Mouse (Mus musculus): Measurements from ENCODE around the gene Pi4k2a.
"Not testable (repeated sequence)": the region's sequence is repeated elsewhere in the genome, so short reads cannot be mapped to it uniquely, and the experiment has no call there.

Gene Pi4k2a

GRCm38 (mm10) chr19:42080469-42080868 lies 9.8 kb upstream of the Pi4k2a start:
- DNase-seq (ENCODE audit: low spot score): no peak

GRCm38 (mm10) chr19:42081613-42082012 lies 8.7 kb upstream of the Pi4k2a start:
- not testable (repeated sequence) for DNase-seq (ENCODE audit: low spot score)

DNA sequence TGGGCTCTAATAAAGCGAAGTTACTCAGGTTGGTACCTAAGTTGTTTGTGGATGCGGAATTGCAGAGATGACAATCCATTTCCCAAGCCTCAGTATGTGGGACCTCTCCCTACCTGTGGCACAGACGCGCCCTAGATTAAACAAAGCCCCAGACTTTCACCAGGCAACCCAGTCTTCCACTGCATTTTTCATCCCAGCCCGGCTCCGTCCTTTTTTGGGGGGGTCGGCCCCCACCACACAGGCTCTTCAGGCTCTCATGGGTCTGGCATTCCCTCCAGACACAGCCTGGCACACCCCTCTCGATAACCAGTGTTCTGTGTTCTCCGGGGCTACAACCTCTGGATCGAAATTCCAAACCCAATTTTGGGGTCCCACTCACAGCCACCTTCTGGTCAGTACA lies 4.6 kb upstream of the Pi4k2a start:
- no peak for DNase-seq (ENCODE audit: low spot score)

DNA sequence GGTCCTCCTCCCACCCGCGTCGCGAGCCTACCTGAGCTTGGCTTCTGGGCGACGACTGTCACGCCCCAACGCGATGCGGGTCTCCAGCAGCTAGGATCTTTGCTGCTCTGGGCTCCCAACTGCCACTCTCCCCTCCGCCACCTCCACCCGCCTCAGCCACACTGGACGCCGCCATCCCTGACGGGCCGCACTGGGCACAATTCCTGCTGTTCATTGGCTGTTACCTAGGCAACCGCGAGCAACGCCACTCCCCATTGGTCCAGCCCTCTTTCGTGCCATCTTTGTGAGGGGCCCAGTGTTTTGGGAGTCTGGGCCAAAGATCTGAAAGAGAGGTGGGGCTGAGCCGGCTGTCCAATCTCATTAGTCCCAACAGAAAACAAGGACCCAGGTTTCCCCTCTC lies 4.1 kb upstream of the Pi4k2a start, which contains the start of gene Morn4:
Gene Morn4, minus strand, starts transcription at position 192 of the 400 bp plus-strand sequence.
- peak; percentile 82 for DNase-seq (ENCODE audit: low spot score)

DNA sequence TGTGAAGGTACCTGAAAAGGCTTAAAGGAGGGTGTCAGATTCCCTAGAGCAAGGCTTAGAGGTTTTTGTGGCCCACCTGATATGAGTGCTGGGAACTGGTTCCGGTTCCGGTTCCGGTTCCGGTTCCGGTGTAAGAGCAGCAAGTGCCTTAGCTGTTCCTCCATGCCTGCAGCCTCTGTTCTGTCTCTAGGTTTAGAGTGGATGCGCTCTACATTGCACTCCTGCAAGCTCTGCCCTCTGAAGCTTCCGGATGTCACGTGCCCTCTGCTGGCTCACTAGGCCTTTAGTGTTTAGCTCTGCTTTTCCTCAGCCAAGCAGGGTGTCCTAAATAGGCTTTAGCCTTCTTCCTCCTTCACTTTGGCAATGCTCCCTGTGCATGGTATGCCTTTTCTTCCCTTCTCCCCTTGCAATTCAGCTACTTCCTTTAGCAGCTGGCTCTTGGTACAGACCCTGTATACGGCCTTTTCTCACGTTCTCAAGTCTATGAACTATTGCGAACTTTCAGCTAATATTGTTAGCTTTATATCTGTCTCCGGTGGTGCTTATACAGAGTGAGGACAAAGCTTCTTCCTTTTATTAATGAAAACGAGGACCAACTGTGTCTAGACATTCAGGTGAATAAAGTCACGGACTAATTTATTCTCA lies 1.0 kb upstream of the Pi4k2a start:
- DNase-seq (ENCODE audit: low spot score): peak; percentile 67

DNA sequence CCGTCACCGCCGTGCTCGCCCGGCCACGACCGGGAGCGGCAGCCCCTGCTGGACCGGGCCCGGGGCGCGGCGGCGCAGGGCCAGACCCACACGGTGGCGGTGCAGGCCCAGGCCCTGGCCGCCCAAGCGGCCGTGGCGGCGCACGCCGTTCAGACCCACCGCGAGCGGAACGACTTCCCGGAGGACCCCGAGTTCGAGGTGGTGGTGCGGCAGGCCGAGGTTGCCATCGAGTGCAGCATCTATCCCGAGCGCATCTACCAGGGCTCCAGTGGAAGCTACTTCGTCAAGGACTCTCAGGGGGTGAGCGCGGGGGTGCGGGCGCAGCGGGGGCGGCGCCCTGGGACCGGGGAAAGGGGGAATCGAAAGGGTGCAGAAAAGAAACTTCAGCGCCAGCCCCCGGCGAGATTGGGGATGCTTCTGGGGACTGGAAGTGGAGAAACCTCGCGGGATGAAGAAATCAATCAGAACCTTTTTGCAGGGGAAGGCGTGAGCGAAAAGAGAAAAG lies 419 bp downstream of the Pi4k2a start:
- DNase-seq (ENCODE audit: low spot score): no peak

DNA sequence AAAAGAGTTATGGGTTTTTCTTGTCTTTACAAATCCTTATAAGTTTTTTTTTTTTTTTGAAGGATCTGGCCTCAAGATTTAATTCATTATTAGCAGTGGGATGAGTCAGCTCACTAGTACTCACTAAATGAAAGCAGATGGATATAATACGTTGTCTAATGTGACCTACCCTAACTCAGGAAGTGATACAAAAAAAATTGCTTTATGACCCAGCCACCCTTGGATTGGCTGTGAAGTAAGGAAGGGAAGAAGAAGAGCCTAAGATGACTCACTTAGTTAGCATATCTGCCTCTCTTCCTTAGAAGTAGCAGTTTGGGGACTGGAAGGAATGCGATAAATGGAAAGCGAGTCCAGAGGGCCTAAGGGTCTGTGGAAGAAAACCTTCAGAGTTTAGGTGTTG lies 9.1 kb downstream of the Pi4k2a start:
- DNase-seq (ENCODE audit: low spot score): no peak

GRCm38 (mm10) chr19:42104681-42105080 lies 14.4 kb downstream of the Pi4k2a start:
- no peak for DNase-seq (ENCODE audit: low spot score)

- DNase-seq (ENCODE audit: low spot score): no peak
These were observed 25.6 kb downstream of the Pi4k2a start for GRCm38 (mm10) chr19:42115783-42116335.

GRCm38 (mm10) chr19:42118142-42118541 lies 27.9 kb downstream of the Pi4k2a start:
- DNase-seq (ENCODE audit: low spot score): no peak

DNA sequence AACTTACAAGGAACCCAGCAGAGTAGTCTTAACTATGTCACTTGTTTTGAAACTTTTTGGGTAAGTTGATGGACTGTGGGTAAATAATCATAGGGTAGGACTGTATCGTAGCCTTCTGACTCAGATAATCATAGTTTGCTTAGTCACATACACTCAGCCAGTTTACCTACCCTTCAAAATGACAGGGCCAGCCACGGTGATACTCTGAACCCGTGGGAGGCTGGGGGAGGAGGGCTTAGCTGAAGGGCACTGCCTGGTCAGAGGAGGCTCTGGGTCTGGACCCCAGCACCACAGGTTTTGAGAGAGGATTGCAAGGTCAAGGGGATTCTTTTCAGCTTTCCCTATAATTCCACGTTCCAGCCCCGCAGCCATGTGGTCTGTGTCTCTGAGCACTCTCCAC lies 28.3 kb downstream of the Pi4k2a start:
- DNase-seq (ENCODE audit: low spot score): no peak

DNA sequence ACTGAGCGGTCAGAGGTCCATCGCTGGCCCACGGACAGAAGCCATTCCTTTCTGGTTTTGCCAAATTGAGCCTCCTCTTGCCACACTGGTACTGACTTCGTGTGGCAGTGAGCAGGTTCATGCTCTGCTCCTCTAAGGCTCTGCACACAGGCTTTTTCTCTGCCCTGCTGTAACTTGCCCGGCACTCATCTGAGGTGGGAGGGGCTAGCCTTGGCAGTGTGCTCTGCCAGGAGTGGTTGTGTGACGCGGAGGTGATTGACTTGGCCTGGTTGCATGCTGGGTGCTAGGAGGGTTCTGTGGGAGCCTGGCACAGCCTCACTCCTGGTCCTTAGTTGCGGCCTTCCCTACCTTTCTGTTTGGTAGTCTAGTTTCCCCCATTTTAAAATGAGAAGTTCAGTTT lies 30.2 kb downstream of the Pi4k2a start:
- DNase-seq (ENCODE audit: low spot score): no peak

DNA sequence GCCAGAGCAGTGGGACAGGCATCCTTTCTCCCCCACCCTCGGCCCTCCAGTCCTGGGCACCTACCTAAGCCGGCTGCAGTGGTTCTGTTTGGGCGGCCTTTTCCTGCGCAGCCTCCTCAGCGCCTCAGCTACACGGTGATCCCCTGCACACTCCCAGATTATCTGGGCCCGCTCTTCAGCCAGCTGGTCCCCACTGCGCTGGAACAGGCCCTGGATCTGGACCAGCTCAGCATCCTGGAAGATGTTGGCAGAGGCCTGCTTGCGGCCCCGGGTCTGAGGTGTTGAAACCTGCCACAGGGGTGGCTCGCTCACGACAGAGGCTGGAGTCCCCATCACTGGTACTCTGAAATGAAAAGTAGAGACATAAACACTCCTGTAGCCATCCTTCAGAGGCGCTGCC lies 34.4 kb downstream of the Pi4k2a start:
- no peak for DNase-seq (ENCODE audit: low spot score)

DNA sequence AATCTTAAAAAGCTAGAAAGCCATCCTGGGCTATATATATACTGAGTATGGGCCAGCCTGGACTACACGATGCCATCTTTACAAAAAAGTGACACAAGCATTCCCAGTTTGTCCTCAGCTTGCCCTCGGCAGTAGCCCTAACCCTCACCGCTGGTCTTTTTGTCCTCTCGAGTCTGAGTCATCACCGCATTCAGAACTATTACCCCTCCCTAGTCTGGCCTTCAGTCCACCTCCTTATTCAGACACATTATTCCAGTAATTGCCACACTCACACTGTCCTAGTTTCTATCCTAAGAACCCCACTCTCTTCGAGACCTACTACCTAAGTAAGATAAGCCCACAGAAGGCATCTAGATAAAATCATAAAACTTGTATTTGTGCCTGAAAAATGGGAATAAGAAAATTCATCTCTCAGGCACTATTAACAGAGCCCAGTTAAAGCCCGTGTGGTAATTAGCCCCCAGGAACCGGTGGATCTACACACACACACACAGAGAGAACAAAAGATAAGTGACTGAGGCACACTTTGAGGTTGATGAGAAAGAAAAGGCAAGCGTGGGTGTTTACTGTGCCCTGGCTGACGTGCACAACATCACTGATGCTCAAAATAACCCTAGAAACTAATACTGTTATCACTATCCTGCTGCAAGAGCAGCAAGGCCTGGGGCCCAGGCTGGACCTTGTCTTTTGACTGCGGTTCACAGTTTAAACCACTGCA lies 35.4 kb downstream of the Pi4k2a start:
- no peak for DNase-seq (ENCODE audit: low spot score)

DNA sequence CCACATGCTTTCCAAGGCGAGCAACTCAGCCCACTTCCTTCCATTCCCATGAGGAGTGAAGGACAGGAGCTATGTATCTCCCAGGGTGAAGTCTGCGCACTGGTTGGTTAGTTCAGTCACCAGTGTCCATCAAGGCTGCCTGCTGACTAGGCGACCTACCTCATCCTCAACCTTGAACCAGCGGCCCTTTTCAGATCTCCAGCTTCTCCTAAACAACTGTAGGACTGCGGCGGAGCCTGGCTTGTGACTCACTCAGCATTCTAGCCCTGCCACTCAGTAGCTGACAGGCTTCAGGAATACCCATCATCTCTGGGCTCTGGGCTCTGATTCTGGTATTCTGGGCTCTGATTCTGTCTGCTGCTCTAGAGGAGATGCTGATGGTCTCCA lies 35.9 kb downstream of the Pi4k2a start:
- peak; percentile 29 for DNase-seq (ENCODE audit: low spot score)

GRCm38 (mm10) chr19:42127024-42127423 lies 36.8 kb downstream of the Pi4k2a start:
- peak; percentile 57 for DNase-seq (ENCODE audit: low spot score)

DNA sequence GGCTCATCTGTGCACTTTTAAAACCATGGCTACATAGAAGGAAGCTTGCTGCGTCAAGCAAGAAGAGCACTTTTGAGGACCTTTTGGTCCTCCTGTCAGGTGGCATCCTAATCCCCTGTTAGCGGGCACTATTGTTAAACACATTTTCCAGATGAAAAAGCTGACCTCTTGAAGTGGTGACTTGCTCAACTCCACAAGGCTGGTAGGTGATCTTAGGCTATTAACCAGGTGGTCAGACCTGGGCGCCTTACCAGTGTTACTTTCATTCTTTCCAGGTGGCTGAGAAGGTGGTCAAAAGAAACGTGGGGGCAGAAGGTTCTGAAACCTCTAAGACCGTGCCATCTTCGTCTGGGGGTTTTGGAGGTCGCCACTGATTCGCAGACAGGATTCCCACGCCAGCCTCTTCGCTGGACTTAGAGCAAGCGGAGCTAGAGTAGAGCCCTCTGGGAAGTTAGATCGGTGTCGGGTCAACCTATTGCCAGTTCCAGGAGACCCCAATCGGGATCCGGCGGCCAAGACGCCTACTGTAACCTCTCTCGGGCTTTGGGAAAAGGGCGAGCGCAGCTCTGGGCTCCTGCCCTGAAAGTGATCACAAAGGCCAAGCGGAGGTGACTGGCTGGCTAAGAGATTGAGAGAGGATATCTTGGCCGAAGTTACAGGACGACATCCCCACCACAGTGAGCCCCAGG lies 37.9 kb downstream of the Pi4k2a start:
- no peak for DNase-seq (ENCODE audit: low spot score)

DNA sequence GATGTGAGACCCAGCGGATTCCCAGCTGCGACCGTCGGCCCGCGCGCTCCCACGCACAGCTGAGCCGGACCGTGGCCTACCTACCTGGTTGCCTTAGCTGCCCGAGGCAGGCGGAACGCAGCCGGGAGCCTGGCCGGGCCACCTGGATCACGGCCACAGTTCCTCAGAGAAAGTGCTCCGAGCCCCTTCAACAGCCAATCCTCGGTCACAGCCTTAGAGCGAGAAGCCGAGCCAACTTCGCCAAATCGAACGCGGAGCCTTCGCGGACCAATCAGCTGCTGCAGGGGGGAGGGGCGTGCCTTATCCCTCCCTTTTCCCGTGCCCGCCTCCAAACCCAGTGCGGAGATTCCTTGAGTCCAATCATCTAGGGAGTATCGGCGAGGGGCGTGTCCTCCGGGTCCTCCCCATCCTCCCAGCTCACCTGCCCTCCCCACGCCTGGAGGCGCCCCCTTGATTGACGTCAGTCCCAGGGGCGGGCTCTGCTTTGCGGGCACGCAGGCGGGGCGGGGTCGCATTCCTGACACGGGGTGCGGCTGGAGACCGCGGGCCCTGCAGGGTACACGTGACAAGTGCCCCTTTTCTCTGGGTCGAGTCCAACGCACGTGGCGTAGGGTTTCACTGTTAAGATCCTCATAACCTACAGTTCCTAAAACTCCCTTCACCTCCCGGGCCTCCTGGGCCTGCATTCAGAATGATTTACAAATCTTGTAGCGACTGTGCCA lies 38.7 kb downstream of the Pi4k2a start, which contains the start of gene Avpi1:
Gene Avpi1, minus strand, starts transcription at position 273 of the 722 bp plus-strand sequence.
- DNase-seq (ENCODE audit: low spot score): peak; percentile 99

GRCm38 (mm10) chr19:42129509-42130293 lies 39.4 kb downstream of the Pi4k2a start:
- DNase-seq (ENCODE audit: low spot score): no peak

GRCm38 (mm10) chr19:42130294-42130606 lies 40.0 kb downstream of the Pi4k2a start:
- no peak for DNase-seq (ENCODE audit: low spot score)

- DNase-seq (ENCODE audit: low spot score): no peak
These were observed 40.8 kb downstream of the Pi4k2a start for GRCm38 (mm10) chr19:42131101-42131500.

Measured in yolk sac, embryonic 10.5 days (tissue).